Mouse (Mus musculus) right cerebral cortex, adult 2 months (tissue): Measurements from ENCODE around the gene Erc1.
A peak's percentile ranks its signal among the peaks of the same experiment; 100 is the strongest.

Experiments used
- DNase-seq, 2 experiments: peaks; one replicate each; pipeline ENCODE4 v3.0.0; 2021 to 2022; ENCODE audit warnings: low spot score in 2 of 2

Erc1 gene

GRCm38 (mm10) chr6:119595440-119595839 is 252.5 kb downstream of the Erc1 start:
- DNase-seq: no peak

- no peak for DNase-seq
Observed at GRCm38 (mm10) chr6:119590872-119591271, 257.1 kb downstream of the Erc1 start.

- DNase-seq: no peak
Observed at GRCm38 (mm10) chr6:119587897-119588296, 260.1 kb downstream of the Erc1 start.

DNA sequence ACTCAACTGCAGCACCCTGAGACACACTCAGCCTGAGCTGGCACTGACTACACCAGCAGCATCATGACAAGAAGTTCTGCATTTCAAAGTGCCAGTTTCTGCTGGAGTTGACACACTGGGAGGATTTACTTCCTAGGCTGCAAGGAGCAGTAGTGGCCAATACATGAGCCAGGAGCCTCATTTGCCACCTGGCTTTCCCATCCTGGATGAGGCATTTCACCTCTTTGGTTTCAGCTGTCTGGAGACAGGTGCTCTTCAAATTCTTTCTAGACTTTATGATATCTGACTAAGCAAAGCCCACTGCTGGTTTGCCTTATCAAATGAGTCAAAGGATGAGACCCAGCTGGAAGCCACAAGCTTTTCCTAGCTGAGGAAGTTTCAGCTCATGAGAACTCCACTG is 260.5 kb downstream of the Erc1 start:
- no peak for DNase-seq

- no peak for DNase-seq
Observed at GRCm38 (mm10) chr6:119585652-119586375, 262.2 kb downstream of the Erc1 start.

DNA sequence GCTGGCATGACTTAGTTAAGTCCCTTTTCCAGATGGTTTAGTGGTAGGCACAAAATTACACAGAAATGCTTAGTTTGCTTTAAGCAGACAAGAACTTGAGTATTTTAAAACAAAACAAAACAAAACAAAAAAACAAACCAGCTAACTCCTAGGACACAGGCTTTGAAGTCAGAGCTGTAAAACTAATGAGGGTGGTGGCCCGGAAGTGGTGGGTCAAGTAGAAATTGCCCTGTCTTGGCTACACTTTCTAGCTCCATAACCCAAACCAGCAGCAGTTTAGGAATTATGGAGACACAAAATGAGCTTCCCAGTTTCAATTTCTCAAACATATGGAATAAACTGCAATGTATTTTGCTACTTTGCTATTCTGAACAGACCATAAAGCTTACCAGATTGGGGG is 263.9 kb downstream of the Erc1 start:
- DNase-seq: no peak

- no peak for DNase-seq
Observed at GRCm38 (mm10) chr6:119583165-119583564, 264.8 kb downstream of the Erc1 start.

GRCm38 (mm10) chr6:119576706-119577105 is 271.3 kb downstream of the Erc1 start:
- no peak for DNase-seq

GRCm38 (mm10) chr6:119575331-119575730 is 272.6 kb downstream of the Erc1 start:
- no peak for DNase-seq

DNA sequence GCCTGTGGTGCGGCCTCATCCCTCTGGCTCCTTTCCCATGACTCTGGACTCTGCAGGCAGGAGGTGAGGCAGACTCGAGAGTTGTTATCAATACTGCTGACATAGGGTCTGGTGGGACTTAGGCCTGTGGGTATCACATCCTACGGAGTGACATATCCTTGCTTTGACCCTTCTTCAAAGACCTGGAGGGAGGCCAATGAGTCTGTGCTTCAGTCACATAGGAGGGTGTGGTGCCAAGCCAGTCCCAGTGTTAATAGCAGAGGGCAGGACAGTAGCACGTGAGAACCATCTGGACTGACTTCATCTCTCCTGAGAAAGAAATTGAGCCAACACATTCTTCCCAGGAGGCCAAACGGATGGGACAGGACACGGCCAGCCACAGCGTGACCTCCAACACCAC is 275.7 kb downstream of the Erc1 start:
- DNase-seq: no peak

- DNase-seq: no peak
Observed at GRCm38 (mm10) chr6:119570797-119571196, 277.2 kb downstream of the Erc1 start.

GRCm38 (mm10) chr6:119568339-119568738 is 279.6 kb downstream of the Erc1 start:
- no peak for DNase-seq

DNA sequence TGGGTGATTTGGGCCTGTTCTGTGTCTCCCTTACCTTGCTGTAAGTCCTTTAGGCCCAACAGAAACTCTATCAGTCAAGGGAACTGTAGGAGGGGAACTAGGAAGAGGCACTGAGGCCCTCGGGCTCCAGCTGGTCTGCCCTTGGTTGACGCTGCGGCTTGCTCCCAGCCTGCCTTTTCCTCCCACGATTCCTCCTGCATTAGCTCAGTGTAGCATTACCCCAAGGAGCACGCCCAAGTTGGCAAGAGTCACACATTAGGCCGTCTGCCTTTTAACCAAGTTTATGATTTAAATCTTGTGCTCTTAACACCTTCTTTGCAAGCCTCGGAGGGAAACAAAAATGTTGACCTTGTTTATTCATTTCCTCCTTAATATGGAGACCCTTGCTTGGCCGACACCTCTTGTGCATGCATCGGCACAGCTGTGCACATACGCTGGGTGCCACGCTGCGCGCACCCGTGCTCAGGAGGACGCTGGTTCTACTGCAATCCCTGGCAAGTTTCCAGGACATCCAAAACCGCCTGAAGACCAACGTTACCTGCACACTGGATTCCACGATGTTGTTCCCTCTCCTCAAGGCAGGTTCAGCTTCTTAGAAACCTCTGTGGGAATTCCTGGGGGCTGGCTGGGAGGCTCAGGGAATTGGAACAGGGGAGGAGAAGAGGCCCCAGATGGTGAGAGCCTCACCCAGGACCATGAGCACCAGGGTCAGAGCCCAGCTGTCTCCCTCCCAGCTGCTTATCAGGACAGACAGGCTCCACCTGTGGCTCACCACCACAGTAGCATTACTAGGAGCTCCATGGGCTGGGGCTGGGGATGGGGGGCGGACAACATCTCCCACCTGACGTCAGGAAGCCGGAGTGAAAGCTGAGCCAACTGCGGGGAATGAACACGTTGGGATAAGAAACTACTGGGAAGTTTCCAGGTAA is 282.3 kb downstream of the Erc1 start:
- DNase-seq: no peak

DNA sequence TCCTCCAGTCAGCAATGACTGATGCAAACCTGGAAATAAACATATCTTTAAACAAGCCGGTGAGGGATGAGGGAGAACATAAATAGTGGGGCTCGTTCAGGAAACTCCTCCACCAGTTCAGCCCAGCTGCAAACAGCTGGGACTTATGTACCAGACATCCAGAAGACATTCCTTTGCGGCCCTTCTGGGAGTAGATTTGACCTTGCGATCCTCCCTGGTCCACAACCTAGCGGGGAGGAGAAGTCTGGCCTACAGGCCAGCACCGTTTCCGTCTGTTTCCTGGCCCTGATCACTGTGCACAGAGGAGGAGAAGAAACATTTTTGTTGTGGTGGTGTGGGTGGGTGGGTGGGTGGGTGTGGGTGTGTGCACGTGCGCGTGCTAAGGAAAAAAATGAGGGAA is 285.4 kb downstream of the Erc1 start:
- no peak for DNase-seq

DNA sequence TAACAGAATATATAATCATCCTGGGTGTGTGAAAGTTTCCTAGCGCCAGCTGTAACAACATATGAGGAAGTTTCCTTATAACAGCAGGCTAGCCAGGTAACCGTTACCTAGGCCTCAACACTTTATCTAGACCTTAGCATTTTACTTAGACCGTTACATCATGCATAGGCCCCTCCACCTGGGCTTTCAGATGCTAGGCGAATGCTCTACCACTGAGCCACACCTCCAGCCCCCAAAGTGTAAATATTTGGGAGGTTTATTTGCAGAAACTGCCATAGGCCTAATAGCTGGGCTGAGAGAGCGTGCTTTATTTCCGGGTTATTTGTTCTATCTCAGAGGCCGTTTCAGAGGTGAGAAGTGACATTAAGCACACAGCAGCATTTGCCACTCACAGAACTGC is 289.1 kb downstream of the Erc1 start:
- DNase-seq: no peak

DNA sequence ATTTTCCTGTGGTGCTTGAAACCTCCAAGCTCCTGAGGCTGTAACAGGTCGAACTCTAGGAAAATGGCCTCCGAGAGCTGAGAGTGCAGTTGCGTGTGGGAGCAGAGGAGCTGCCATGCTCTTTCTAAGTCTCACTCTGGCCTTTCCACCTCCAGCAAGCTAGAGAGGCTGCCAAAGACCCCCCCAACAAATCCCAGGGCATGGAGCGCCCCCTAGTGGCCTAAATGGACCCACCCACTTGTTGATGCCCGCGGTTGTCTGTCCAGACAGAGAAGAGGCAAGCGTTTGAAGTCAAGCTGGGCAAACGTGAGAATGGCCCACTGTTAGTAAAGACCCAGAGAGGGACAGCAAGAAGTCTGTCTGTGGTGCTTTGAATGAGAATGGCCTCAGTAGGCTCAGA is 293.5 kb downstream of the Erc1 start:
- no peak for DNase-seq

- DNase-seq: peak in 1 of 2 experiments; percentile 15
Observed at GRCm38 (mm10) chr6:119544518-119544864, 303.5 kb downstream of the Erc1 start.

GRCm38 (mm10) chr6:119543803-119544517 is 304.0 kb downstream of the Erc1 start, which contains the start of gene Wnt5b:
Gene Wnt5b, minus strand, starts transcription at chr6:119544347.
- no peak for DNase-seq

DNA sequence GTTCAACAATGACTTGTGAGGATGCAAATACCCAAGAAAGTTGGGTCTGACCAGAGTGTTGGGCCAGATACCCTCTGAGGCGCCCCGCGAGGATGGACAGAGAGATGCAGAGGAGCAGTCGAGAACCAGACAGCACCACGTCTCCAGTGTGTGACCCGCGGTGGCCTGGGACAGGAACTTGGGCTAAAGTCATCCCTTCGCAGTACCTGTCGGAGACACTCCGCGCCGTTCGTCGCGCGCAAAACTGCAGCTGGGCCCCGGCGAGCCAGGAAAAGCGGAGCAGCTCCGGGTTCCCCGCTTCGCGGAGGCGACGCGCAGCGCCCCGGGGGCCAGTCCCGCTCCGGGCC is 304.5 kb downstream of the Erc1 start:
- DNase-seq: no peak

- no peak for DNase-seq
Observed at GRCm38 (mm10) chr6:119535867-119536266, 312.1 kb downstream of the Erc1 start.

DNA sequence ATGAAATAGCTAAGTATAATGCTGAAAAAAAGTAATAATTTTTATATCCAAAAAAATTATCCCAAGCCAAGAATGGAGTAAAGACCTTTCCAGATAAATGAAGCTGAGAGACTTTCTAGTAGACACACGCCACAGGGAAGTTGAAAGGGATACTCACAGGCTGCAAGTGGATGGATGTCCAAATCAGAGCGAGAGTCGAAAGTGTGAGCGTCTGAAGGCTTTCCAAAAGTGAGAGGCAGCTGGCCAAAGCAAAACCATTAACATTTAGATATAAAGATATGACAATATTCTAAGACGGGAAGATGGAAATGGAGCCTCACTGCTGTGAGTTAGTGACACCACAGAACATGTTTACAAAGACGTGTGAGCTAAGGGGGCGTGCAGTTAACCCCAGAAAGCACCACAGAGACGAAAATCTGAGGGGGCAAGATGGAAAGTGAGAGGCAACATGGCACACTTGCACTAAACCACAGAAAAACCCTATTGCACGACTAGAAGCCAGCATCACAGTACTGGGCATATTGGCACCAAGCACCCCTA is 314.7 kb downstream of the Erc1 start:
- no peak for DNase-seq

DNA sequence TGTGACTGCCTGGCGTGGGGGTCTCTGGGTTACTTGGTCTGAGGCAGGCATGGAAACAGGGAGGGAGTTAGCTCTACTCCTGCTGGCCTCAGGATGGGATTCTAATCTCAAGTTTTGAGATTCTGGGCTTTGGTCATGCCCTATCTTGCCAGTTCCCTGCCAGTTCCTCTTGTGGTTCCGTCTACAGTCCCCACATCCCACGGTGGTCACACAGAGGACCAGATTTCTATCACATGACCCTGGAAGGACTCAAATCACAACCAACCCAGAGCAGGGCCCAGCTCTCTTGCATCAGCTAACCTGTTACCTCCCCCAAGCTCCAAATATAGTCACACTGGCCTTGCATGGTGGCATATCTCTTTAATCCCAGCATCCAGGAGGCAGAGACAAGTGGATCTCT is 318.3 kb downstream of the Erc1 start:
- no peak for DNase-seq
